Mouse (Mus musculus) layer of hippocampus, adult 8-10 months (tissue): ENCODE results near the gene Sfxn5. TPM values are rescaled to one million over a fixed set of nuclear protein-coding genes. Genes with fewer than 3 reads are reported as not detected.

Source experiments
- DNase-seq, 2 experiments: peaks; one replicate each; pipeline ENCODE4 v3.0.0; 2022; ENCODE audit warnings: low spot score in 2 of 2
- total RNA-seq, 4 experiments: library from RNA; stranded (reverse); gene quantifications; 2 replicates each; pipeline ENCODE4 v1.2.4; 2022

Sfxn5 gene
- total RNA-seq, 4 experiments from 2014 or later, result 176 to 205 (median 188) TPM

DNA sequence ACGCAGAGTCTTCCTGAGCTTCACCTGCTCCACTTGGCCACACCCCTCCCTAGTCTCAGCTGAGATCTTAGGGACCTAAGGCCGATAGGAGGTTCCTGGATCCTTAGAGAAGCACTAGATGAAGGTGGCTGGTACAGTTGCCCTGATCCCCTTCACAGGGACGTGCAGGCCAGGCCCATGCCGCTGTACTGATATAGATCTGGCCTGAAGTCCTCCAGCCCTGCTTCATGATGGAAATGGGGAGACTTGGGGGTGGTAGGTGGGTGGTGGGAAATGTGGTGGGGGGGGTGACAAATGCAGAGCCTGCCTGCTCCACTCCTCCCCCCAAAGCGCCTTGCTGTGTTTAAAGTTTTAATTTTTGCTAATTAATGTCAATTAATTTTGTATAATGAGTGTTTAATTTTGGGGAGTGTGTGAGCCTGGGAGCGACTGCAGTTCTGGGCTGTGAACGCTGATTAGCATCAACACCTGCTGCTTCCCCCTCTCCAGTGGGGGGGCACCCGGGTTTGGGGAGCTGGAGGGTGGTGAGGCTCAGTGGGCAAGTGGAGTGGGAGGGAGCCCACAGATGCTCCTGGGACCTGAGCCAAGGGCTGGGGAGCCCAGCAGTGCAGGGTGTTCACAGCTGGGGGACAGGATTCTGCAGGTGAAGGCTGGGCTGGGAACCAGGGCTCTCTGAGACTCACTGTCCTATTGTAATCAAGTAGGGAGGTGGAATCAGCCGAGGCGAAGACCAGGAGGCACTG lies 95.5 kb downstream of the Sfxn5 start:
- peak; percentile 55 to 60 for DNase-seq

DNA sequence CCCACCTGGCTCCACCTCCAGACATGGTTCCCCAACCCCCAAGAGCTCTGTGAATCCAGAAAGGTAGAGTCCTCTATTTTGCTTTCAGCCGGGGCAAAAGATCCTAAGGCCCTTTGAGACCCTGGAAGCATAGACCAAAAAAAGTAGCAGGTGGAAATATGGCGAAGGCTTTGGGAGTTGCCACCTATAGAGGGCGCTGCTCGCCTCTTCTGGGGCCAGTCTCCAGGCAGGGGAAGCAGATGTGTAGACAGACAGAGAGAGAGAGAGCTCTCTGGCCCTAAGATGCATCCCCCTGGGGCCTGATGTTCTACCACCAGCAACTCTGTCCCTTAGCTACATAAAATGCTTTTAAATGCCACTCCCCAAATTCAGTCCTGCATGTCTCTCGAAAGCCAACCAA lies 96.2 kb downstream of the Sfxn5 start:
- DNase-seq, result no peak

DNA sequence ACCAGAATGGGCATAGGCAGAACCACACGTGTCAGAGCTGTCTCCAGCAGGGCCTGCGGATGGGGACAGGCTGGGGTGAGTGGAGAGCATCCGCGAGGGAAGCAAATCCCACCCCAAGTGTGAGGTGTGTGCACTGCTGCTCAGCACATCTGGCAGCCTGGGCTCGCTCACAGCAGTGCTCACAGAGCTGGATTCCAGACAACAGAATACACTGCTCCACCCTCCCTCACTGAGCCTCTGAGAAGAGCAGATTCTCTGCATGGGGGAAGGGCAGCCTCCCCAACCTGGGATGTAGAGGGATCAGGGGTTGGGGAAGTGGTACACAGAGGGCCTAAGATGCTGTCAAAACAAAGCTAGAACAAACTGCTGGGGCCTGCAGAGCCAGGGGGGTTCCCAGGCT lies 98.4 kb downstream of the Sfxn5 start:
- no peak for DNase-seq

DNA sequence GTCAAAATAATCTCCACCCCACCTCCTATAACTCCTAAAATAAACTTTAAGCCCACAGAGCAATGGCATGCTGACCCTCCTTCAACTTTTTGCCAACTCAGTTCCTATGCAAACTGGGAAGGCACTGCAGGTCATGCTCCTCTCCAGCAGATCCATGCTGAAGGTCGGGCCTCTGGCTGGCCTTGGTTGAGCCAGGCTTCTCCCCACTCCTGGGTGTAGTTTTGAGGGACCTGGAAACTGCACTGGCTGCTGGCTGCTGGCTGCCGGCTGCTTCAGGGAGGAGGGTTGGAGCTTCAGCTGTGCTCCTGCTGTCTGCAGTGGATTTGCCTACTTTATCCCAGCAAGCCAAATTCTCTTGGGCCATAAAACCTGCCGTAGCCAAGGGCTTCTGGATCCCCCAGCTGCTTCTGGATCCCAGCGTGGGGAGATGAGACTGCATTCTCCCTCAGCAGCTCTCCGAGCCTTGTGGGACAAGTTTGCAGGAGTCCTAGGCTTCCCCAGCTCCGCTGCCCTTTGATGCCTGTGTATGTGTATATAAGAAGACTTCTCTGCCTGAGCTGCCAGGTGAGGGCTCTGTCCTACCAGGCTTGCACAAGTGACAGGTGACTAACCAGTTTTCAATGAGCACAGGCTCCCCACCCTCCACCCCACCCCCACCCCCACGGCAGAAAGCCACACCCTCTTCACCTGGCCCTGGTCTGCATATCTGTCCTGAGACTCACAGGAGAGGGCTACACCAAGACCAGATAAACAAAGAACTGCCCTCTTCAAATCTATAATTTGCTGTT lies 100.2 kb downstream of the Sfxn5 start:
- DNase-seq, result no peak

DNA sequence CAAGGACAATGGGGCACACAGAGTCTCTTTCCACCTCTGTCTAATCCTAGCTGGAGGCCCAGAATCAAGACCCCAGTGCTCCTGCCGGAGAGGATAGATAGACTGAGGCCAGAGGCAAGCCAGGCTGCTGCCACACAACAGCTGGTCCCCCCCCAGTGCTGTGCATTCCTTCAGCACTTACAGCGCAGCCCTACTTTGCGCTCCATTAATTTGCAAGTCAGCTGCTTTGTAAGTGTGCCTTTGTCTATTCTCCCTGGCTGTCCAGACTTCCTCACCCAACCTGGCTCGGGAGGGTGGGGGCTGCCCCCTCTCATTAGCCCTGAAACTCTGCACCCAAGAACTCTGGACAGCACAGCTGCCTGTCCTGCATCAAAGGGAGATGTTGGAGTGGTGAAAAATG lies 101.2 kb downstream of the Sfxn5 start:
- no peak for DNase-seq

DNA sequence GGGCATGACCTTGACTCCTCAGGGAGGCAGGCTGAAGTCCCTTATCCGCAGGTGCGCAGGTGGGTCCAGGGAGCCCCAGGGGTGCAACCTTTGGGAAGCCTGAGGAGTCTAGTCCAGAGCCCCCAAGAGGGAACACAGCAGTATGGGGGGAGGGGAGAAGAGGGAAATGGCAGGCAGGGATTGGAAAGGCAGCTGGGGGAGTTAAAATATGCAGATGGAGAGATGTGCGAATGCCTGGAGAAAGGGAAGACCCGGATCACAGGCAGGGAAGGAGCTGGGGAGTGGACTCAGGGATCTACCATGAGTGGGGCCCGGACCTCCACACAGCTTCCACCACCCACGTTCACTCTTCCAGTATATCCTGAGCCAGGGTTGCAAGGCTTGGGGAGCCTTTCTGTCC lies 101.8 kb downstream of the Sfxn5 start:
- DNase-seq, result no peak

DNA sequence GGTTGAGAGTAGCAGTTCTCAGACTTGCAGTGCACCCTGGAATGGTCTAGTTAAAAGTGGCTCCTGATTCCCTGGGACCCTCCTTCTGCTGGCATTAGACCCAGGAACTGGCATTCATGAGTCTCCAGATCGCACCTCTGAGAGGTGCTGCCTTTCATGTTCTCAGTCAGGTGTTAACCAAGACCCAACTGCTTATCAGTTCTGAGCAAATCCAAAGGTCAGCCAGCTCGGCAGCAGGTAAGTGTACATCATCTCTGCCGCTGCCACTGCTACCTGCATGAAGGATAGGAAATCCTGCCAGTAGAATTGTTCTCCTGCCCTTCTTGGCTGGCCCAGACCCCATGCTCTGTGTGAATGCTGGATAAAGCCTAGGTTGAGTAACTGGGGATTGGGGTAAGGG lies 102.5 kb downstream of the Sfxn5 start:
- DNase-seq, result no peak

DNA sequence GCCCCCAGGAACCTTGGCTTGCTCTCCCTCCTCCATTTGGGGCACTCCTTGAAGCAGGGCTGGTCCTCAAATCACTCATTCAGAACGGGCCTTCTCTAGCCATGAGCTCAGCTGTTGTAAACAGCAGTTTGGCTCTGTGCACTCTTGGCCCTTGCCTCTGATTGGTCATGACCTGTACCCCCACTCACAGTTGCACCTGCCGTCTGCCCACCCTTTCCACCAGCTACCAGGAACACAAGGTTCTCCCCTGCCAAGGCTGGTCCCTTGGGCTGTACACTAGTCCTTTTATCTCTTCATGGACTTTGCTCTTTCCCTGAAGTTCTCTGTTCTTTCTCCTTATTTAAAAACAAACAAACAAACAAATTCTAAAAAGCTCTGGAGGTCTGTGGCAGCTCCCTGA lies 105.7 kb downstream of the Sfxn5 start:
- DNase-seq, result no peak

DNA sequence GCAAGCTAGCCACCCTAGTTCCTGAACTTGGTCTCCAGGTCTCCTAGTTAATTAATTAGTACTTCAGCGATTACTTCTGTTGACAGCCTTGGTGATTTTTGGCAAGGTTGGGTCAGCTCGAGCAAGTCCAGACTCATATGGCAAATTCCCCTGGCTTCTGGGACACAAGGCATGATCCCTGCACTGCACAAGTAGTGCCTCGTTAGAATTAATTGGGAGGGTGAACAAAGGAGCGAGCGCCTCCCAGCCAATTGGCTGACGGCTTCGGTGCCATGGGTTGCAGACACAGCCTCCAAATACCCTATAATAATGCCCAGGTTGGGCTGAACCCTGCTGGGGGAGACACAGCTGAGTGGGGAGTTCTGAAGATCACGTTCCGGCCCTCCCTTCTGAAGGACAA lies 106.7 kb downstream of the Sfxn5 start:
- DNase-seq, result no peak

DNA sequence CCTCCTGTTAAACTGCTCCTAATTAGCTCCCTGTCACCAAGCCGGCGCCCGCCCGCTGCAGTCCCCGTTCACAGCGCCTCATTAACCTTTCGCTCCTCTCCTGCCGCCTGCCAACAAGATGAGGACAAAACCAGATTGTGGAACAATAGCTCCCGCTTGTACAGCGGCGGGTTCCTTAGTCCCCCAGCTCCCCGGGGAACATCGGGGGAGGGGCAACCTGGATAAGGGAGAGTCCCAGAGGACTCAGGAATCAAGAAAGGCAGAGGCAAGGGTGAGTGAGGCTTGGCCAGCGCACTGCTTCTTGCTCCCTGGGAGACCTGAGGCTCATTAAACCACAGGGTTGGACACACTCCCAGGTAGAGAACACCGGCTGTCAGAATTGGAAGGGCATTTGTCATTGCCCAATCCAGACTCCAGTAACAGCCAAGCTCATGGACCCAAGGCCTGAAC lies 108.8 kb downstream of the Sfxn5 start:
- DNase-seq, result no peak

DNA sequence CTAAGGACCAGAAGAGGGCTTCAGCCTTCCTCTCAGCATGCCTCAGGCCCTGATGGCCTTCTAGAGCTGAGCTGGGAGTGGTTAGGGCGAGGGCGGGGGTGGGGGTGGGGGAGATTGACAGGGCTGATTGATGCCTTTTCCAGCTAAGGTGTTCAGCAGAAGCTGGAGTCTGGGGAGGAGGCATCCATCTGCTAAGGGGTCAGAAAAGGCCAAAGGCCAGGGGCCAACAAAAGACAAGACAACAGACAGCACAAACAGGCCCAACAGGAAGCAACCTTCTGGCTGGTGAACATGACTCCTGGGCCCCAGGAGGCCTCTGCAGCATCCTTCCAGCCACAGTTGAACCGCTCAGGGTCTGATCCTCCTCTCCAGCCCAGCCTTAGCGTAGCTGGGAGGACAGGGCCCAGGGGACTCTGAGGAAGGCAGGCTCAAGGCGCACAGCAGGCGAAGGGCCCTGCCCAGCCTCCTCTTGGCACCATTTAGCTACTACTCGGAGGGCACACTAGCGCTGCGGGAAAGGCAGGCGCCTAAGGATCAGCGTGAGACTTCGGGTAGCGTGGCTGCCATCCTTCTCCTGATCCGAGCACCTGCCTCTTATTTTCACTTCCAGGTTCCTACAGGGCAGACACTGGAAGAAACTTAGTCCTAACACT lies 109.6 kb downstream of the Sfxn5 start:
- no peak for DNase-seq

DNA sequence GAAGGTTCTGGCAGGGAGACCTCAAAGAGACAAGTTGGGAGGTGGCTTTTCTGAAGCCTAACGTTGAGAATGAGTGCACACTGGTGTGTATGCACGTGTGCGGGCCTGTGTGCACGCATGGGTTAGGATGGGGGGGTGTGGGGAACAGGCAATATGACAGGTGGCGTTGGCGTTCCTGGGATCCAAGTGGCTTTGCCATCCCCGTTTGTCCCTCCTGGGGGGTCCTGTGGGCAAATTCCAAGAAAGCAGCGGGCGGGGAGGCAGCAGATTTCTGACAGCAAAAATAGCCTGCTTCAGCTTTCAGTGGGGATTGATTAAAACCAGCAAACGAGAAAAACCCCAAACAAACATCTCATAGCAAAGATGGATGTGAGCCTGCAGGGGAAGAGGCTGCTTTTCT lies 110.7 kb downstream of the Sfxn5 start:
- DNase-seq, result no peak

DNA sequence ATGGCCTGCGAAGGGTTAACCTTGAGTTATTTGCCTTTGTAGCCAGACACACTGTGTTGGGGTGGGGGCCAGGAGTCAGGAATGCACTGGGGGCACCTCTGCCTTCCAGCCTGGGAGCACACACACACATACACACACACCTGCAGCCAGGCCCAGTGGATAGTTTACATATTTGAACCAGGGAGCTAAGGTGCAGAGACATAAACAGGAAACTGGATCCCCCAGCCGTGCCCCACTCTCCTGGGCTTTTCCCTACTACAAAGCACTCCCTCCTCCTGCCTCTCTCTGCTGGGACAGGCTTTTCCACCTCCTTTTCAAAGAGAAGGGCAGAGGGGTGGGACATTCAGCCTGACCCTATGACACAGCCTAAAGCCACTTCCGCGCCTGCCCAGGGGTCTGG lies 112.3 kb downstream of the Sfxn5 start:
- no peak for DNase-seq

DNA sequence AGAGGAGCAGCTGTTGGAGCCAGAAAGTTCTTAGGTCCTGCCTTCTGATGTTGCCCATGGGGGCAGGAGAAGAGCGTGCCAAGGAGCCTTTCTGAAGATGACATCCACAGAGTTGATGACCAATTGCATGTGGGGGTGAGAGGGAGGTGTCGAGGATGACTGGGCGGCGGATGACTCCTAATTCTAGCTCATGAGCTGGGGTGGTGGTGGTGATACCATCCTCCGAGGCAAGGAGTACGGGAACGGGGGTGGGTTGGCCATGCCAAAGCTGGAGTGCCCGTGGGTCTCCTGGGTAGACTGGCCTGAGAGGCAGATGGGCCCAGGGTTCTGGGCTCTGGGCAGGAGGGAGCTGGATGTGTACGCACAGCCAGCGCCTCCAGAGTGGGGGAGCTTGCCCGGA lies 113.5 kb downstream of the Sfxn5 start:
- no peak for DNase-seq

DNA sequence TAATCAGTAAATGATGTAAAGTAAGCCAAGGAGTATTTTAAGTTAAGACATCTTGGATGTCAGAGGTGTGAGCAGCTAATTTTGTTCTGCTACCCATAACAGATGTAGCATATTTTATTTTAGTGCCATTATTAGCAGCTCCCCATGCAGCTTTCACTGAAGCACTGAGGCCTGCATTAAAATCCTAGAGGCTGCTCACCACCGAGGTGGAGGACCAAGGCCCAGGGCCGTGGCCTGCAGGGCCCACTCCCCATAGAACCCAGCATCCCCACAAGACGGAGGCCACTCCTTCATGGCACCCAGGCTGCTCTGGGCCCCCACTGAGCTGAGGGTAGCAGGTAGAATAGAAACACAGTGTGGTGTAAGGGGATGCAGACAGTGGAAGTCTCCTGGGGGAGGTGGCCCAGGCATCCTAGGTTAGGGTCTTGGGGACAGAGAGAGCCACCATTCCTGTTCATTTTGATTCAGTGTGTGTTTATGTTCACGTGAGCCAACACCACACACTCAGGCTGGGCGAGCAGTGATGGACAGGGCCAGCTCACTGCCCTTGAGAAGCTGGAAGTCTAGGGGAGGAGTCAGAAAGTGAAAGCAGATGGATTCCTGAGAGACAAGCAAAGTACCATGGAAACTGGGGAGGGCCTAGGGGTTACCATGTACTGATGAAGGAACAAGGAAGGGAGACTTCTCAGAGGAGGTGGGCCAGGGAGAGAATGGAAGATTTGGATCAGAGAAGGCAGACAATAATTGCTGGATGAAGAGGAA lies 114.4 kb downstream of the Sfxn5 start:
- DNase-seq, result no peak

DNA sequence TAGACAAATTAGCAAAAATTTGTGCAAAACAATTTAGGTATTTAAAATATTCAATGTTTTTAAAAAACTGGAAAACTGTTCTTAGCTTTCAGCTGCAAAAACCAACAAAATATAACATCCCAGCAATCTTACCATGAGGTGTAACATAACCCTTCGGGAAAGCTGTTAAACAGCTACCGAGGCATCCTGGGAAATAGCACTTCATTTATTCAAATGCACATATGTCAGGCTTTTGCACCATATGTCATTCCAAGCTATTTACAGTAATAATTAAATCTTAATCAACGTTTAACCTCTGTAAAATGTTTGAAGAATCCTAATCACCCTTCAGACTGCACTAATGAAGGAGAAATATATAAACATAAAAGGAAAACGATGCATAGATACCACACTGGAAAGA lies 115.0 kb downstream of the Sfxn5 start:
- DNase-seq, result no peak

DNA sequence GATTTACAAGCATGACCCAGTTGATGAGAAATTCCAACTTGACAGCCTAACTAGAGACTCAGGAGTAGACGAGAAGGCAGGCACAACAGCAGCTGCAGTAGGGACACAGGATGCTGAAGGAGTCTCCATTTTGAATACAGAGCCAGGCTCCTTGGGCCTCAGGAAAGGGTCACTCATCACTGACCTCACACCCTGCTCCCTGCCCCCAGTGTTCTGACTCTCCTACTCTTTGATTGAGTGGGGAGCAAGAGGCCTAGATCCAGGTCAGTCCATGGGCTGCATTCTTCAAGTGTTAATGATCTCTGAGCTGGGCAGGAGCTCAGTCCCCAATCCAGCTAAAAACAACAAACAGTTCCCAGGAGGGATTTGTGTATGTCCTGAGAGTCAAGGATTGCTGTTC lies 122.5 kb downstream of the Sfxn5 start:
- no peak for DNase-seq

DNA sequence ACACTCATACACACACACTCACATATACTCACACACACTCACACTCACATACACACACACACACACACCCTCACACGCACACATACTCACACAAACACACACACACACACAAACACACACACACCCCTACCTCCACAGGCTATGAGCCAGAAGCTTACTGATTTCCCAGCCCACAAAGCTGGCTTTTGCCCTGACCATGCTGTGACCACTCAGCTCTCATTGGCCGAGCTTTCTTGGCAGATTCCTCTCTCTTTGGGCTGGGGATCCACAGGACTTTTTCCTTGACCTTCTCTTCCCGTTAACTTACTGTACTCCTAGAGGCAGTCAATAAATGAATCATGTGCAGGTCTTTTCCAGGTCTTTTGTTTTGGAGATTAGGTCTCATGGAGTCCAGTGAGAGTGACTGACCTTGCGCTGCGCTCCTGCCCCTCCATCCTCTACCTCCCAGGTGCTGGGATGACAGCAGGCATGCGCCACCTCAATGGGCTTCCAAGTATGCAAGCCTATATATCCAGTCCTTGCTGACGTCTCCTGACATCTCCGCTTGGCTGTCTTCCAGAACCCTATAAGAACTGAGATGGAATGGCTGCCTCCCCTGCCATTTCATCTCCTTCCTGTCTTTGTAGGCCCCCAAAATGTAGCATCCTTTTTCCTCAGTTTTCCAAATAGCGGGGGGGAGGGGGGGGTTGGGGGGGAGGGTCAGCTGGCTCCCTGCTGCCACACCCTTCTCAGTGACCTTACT lies 123.8 kb downstream of the Sfxn5 start:
- DNase-seq, result no peak

DNA sequence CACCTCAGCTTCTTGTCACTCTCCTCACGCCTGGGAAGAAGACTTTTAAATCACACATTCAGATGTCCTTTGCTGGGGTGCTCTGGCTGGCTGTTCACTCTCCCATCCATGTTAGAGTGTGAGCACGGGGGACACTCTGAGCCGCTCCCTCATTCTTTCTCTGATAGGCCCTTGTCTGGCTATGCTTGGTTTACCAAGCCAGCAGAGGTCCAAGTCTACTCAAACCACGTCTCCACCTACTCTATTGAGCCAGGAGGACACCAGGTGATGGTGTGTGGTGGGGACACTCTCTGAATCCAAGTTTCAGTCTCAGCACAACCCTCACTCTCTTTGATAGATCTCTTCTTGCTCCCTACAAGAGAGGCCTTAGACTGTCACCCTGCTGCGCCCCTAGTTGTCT lies 125.9 kb downstream of the Sfxn5 start:
- no peak for DNase-seq

DNA sequence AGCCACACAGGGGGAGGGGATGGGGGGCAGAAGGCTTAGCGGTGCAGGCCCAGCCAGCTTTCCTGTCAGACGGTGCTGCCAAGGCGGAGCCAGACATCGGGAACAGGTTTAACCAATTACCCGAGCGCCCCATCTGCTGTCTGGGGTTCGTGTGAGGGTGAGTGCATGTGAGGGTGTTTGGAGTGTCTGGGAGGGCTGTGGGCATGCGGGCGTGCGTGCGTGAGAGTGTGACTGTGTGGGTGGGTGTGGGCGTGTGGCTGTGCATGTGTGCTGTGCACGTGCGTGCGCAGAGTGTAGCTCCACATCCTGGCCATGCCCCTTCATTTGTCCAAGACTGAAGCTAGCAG lies 126.3 kb downstream of the Sfxn5 start:
- DNase-seq, result peak; percentile 57 to 73
